ENCODE assay signal across 10 mouse cellular contexts in genomic region chr11:118999361-118999804, GRCm38 (mm10). TPM values are rescaled to one million over a fixed set of nuclear protein-coding genes. Genes with fewer than 3 reads are reported as not detected.
A peak's percentile ranks its signal among the peaks of the same experiment; 100 is the strongest.
DNase-seq lines count a peak whose midpoint lies in the region; ATAC-seq and TF ChIP-seq lines count a peak whose summit lies in the region.
"Had no signal": no experiment of that assay in that cellular context is flagged by ENCODE, and none has a peak within 500 bp of the region (broad histone marks: within the 10 kb centered on the region; RNA-seq: fewer than 3 reads in every experiment).

No protein-coding gene starts in this region.

- H3K9ac ChIP-seq in midbrain, postnatal 0 days (replicated peaks; ENCODE audit: low read length, poor library complexity, severe bottlenecking) = 0 out of 2 replicates have a peak overlapping the region, but pooled peaks have one; percentile 33

- DNase-seq in thymus, postnatal 4 days = peak; percentile 54
- no peak for DNase-seq in thymus, postnatal 25 days
- peak; percentile 76 for DNase-seq in embryo, embryonic 10.5 days (ENCODE audit: low spot score)
- peak; percentile 43 for DNase-seq in induced T-regulatory cell, adult 2 months (ENCODE audit: low read depth)
- peak; percentile 82 for DNase-seq in midbrain, postnatal 0 days (ENCODE audit: low spot score)
- no peak for DNase-seq in heart, postnatal 25 days (ENCODE audit: low spot score)
- DNase-seq in thymus, adult 18-20 months = no peak

- peaks cover 4% of the 10 kb centered on the region; the same call in 1 of the 2 replicates for H3K4me1 ChIP-seq in midbrain, postnatal 0 days (ENCODE audit: insufficient read depth, low read length)

- TF ChIP-seq CTCF in midbrain, postnatal 0 days (IDR thresholded peaks at IDR 0.05) = peak; percentile 10; the same call in 1 of the 2 replicates

- intact Hi-C loops in heart, postnatal 25 days (cut with DNase I) = loop anchor here (2.0 kb wide), 1 partner anchor 191 kb away; no protein-coding TSS in a partner anchor

- 2% methylated on average over 26 of the region's 26 CpGs for WGBS in midbrain, postnatal 0 days

- H3K27me3 ChIP-seq in midbrain, postnatal 0 days (ENCODE audit: insufficient read depth, low read length) = no peaks in the 10 kb centered on the region

- peak overlapping the region; percentile 41 for H3K4me2 ChIP-seq in midbrain, postnatal 0 days (ENCODE audit: low read depth, low read length, poor library complexity, severe bottlenecking)

- no peaks in the 10 kb centered on the region for H3K36me3 ChIP-seq in midbrain, postnatal 0 days (ENCODE audit: insufficient read depth, low read length)

- H3K27ac ChIP-seq in midbrain, postnatal 0 days (ENCODE audit: low read depth, low read length) = peak overlapping the region; percentile 49

- H3K4me3 ChIP-seq in midbrain, postnatal 0 days (ENCODE audit: low read depth, low read length) = 0 out of 2 replicates have a peak overlapping the region, but pooled peaks have one; percentile 6

- peak; percentile 67 for ATAC-seq in midbrain, postnatal 0 days (ENCODE audit: low FRiP score)

- no peaks in the 10 kb centered on the region for H3K9me3 ChIP-seq in midbrain, postnatal 0 days (ENCODE audit: low read length)

RNA-seq across cellular contexts. Expression of gene Enpp7, which starts 11.4 kb away (rescaled TPM):
- total RNA-seq in midbrain, postnatal 0 days (2014; rRNA removed) = not detected in 2 replicates
- not detected in 2 replicates for polyA plus RNA-seq in midbrain, postnatal 0 days (2015; fragmentation: Nextera tagmentation; extraction: Ambion mirVana)
- not detected for total RNA-seq in heart, postnatal 25 days (2021)
- total RNA-seq: common myeloid progenitor, adult 5-6 weeks; liver, adult 2 months had no signal
- polyA plus RNA-seq: liver, adult 2 months; stomach, embryonic 16.5 days had no signal

RNA-seq across cellular contexts. Expression of gene Cbx2, which starts 23.4 kb away (rescaled TPM):
- total RNA-seq in midbrain, postnatal 0 days (2014; rRNA removed) = 9.6 and 10.6 TPM in 2 replicates
- 5.6 and 6.7 TPM in 2 replicates for polyA plus RNA-seq in midbrain, postnatal 0 days (2015; fragmentation: Nextera tagmentation; extraction: Ambion mirVana)
- 1 to 10 TPM; 3.8 to 3.9 TPM for total RNA-seq in heart, postnatal 25 days (2021)

RNA-seq across cellular contexts. Expression of gene Cbx8, which starts 41.4 kb away (rescaled TPM):
- total RNA-seq in midbrain, postnatal 0 days (2014; rRNA removed) = 14.9 and 15.5 TPM in 2 replicates
- 6.8 and 7.6 TPM in 2 replicates for polyA plus RNA-seq in midbrain, postnatal 0 days (2015; fragmentation: Nextera tagmentation; extraction: Ambion mirVana)
- 1 to 10 TPM; 4.4 to 7.6 TPM for total RNA-seq in heart, postnatal 25 days (2021)

Comparison
In these comparisons a context has a peak if more than half of its experiments do, and no peak if none do; other contexts are left out.
1. DNase-seq: peak in thymus, postnatal 4 days (single experiment), embryo, embryonic 10.5 days (single experiment), induced T-regulatory cell, adult 2 months (single experiment) and midbrain, postnatal 0 days (single experiment); none in thymus, postnatal 25 days (single experiment), heart, postnatal 25 days (single experiment) and thymus, adult 18-20 months (0 of 2).